Mouse (Mus musculus): ENCODE measurements around the gene Pde9a. TPM values are rescaled to one million over a fixed set of nuclear protein-coding genes. Genes with fewer than 3 reads are reported as not detected.

Gene Pde9a
- polyA plus RNA-seq, 1 experiment from 2014 or later = 62.5 TPM

DNA sequence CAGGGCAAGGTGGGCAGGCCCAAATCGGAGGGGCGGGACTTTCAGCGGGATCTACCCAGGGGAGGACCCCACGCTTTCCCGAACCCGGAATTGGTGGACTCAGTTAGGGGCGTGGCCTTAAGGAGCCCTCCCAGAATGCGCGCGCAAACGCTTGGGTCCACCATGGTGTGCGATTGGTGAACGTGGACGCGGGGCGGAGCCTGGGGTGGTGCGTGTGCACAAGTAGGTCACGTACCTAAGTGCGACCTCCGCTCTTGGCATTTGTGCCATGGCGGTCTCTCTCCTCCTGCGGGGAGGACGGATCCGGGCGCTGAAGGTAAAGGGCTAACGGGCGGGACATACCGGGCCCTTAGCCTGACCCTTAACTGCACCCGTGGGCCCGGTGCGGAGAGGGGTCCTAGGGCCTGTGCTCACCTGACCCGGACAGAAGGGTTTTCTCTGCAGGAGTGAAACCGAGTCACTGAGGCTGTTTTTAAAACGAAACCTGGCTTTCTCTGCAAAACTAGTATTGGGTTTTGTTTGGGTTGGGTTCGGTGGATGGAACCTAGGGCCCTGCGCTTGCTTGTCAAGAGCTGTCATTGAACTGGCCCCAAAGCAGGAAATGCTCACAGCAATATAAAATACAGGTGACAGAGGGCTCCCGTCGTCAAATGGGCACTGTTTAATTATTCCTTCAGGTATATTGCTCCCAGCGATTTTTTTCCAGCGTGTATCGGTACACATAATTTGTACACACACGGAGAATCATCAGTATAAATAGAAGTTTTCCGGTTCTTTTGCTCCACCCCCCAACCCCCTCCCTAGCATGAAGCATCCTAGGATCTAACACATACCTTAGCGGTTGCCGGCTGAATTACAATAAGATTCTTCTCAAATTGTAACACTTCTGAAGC is 134.2 kb downstream of the Pde9a start, which contains the start of the genes Wdr4 and Ndufv3:
TSS of gene Wdr4 (minus strand) at position 35 of the 893 bp plus-strand sequence.
TSS of gene Ndufv3 (plus strand) at position 170 of the 893 bp plus-strand sequence.
- ATAC-seq = peak; percentile 99
- Histone ChIP-seq H3K27ac (ENCODE audit: low read length) (peak within 1 kb of the TSS; percentile 82), H3K9me3 (ENCODE audit: control insufficient read depth, low read length) (no peaks in the 10 kb centered on the region), H3K4me2 (ENCODE audit: low read depth, low read length) (peak within 1 kb of the TSS; percentile 53), H3K9ac (ENCODE audit: low read depth, low read length) (peak within 1 kb of the TSS; percentile 83), H3K4me3 (ENCODE audit: low read length) (peak within 1 kb of the TSS; percentile 83), H3K36me3 (ENCODE audit: control insufficient read depth, insufficient read depth, low read length) (peaks cover 4% of the 10 kb centered on the region; the same call in 1 of the 2 replicates), H3K4me1 (ENCODE audit: control insufficient read depth, insufficient read depth, low read length) (peaks cover 19% of the 10 kb centered on the region), H3K27me3 (replicated peaks; ENCODE audit: control insufficient read depth, insufficient read depth, low read length) (no peaks in the 10 kb centered on the region)
- WGBS = under 1% methylated on average over 45 of the region's 45 CpGs

DNA sequence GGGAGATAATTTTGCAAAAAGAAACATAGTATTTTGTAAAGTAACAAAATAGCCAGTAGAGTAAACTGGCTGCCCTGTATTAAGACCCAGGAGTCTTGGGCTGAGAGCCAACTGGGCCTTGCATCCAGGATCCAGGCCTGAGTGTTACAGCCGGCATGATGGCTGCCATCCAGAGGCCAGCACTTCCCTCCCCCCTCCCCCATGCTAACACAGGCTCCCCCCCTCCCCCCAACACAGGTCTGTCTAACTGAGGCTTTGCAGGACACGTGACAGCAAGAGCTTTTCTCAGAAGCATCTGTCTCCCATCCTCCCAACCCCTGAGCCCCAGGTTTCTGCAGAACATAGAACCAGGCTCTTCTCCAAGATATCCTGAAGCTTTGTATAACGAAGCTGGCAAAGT is 134.9 kb downstream of the Pde9a start:
- peak; percentile 14; the same call in 1 of the 2 replicates for ATAC-seq
- peak overlapping the region; percentile 83 for H3K9ac ChIP-seq (ENCODE audit: low read depth, low read length)
- peak overlapping the region; percentile 53 for H3K4me2 ChIP-seq (ENCODE audit: low read depth, low read length)
- peaks cover 4% of the 10 kb centered on the region; the same call in 1 of the 2 replicates for H3K36me3 ChIP-seq (ENCODE audit: control insufficient read depth, insufficient read depth, low read length)
- peaks cover 19% of the 10 kb centered on the region for H3K4me1 ChIP-seq (ENCODE audit: control insufficient read depth, insufficient read depth, low read length)
- WGBS = 14% methylated on average over 3 of the region's 3 CpGs
- H3K27ac ChIP-seq (ENCODE audit: low read length) = peak overlapping the region; percentile 82
- peak overlapping the region; percentile 83 for H3K4me3 ChIP-seq (ENCODE audit: low read length)
- H3K9me3 ChIP-seq (ENCODE audit: control insufficient read depth, low read length) = no peaks in the 10 kb centered on the region
- H3K27me3 ChIP-seq (replicated peaks; ENCODE audit: control insufficient read depth, insufficient read depth, low read length) = no peaks in the 10 kb centered on the region

DNA sequence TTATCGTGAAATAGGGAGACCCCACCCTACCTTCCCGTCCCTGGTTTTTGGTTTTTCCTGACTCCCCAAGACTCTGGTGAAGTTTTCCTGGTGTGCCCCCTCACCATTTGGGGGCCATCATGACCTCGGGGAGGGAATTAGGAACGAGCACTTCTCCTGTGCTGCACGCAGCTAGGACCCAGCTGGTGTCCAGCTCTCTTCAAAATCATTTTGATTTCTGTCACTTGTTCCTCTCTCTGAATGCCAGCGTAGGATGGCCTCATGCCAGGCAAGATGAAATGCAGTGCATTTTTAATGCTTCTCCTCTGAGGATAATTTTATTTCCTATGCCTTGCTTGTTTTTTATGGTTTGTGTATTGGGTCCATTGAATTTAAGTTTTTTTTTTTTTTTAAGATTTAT is 135.9 kb downstream of the Pde9a start:
- Histone ChIP-seq H3K27ac (ENCODE audit: low read length) (no peak overlapping the region; the same call in 1 of the 2 replicates), H3K27me3 (replicated peaks; ENCODE audit: control insufficient read depth, insufficient read depth, low read length) (no peaks in the 10 kb centered on the region), H3K4me2 (ENCODE audit: low read depth, low read length) (0 out of 2 replicates have a peak overlapping the region, but pooled peaks have one; percentile 53), H3K4me3 (ENCODE audit: low read length) (no peak overlapping the region), H3K4me1 (ENCODE audit: control insufficient read depth, insufficient read depth, low read length) (peaks cover 19% of the 10 kb centered on the region), H3K9me3 (ENCODE audit: control insufficient read depth, low read length) (no peaks in the 10 kb centered on the region), H3K36me3 (ENCODE audit: control insufficient read depth, insufficient read depth, low read length) (peaks cover 4% of the 10 kb centered on the region; the same call in 1 of the 2 replicates), H3K9ac (ENCODE audit: low read depth, low read length) (no peak overlapping the region)
- WGBS = 88% methylated on average over 6 of the region's 6 CpGs
- ATAC-seq = no peak

DNA sequence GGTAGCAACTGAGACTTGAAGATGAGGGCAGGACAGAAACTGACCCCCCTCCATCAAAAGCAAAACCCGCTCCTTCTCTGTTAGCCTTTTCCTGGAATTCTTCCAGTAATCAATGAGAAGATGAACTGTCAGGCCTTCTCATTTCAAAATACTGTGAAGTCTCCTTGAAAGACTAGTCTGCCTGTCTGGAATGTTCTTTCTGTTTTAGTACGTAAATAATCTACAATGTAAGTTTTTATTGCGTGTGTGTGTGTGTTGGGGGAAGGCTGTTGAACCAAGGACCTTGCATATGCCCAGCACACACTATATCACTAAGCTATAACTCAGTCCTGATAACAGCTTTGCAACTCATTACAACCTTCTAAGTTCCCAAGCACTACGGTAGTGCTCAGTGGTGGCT is 139.1 kb downstream of the Pde9a start:
- peaks cover 19% of the 10 kb centered on the region for H3K4me1 ChIP-seq (ENCODE audit: control insufficient read depth, insufficient read depth, low read length)
- H3K27ac ChIP-seq (ENCODE audit: low read length) = no peak overlapping the region
- no peak overlapping the region for H3K4me2 ChIP-seq (ENCODE audit: low read depth, low read length)
- no peaks in the 10 kb centered on the region for H3K9me3 ChIP-seq (ENCODE audit: control insufficient read depth, low read length)
- H3K4me3 ChIP-seq (ENCODE audit: low read length) = no peak overlapping the region
- H3K27me3 ChIP-seq (replicated peaks; ENCODE audit: control insufficient read depth, insufficient read depth, low read length) = no peaks in the 10 kb centered on the region
- no peak for ATAC-seq
- H3K9ac ChIP-seq (ENCODE audit: low read depth, low read length) = no peak overlapping the region
- 77% methylated on average over 4 of the region's 4 CpGs for WGBS
- H3K36me3 ChIP-seq (ENCODE audit: control insufficient read depth, insufficient read depth, low read length) = peaks cover 12% of the 10 kb centered on the region

DNA sequence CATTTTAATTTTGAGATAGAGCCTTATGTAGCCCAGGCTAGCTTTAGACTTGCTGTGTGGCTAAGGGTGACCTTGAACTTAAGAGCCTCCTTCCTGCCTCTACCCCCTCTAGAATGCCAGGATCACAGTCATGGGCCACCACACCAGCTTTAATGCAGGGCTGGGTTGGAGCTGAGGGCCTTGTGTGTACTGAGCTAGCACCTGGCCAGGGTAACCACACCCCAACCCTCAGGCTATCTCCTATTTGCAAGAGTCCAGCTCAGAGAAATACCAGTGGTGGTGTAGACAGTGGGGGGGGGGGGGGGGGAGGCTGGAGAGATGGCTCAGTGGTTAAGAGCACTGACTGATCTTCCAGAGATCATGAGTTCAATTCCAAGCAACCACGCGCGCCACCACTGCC is 139.8 kb downstream of the Pde9a start:
- no peaks in the 10 kb centered on the region for H3K9me3 ChIP-seq (ENCODE audit: control insufficient read depth, low read length)
- no peaks in the 10 kb centered on the region for H3K27me3 ChIP-seq (replicated peaks; ENCODE audit: control insufficient read depth, insufficient read depth, low read length)
- H3K4me3 ChIP-seq (ENCODE audit: low read length) = no peak overlapping the region
- no peak overlapping the region for H3K27ac ChIP-seq (ENCODE audit: low read length)
- peaks cover 12% of the 10 kb centered on the region for H3K36me3 ChIP-seq (ENCODE audit: control insufficient read depth, insufficient read depth, low read length)
- H3K4me1 ChIP-seq (ENCODE audit: control insufficient read depth, insufficient read depth, low read length) = peaks cover 18% of the 10 kb centered on the region
- no peak overlapping the region for H3K9ac ChIP-seq (ENCODE audit: low read depth, low read length)
- 98% methylated on average over 3 of the region's 3 CpGs for WGBS
- ATAC-seq = no peak
- no peak overlapping the region for H3K4me2 ChIP-seq (ENCODE audit: low read depth, low read length)

Other genes starting within 250 kb of the Pde9a start
- 5.2 and 7.2 TPM in 2 replicates for gene Tff2, start 241.9 kb upstream of the Pde9a start, polyA plus RNA-seq (2015; fragmentation: Nextera tagmentation; extraction: Ambion mirVana)
- gene Tff1, start 220.9 kb upstream of the Pde9a start, polyA plus RNA-seq (2015; fragmentation: Nextera tagmentation; extraction: Ambion mirVana) = 1.5 and 2.7 TPM in 2 replicates
- 0.05 and 0.06 TPM in 2 replicates for gene Tmprss3, start 187.2 kb upstream of the Pde9a start, polyA plus RNA-seq (2015; fragmentation: Nextera tagmentation; extraction: Ambion mirVana)
- 0.38 and 0.45 TPM in 2 replicates for gene Ubash3a, start 178.3 kb upstream of the Pde9a start, polyA plus RNA-seq (2015; fragmentation: Nextera tagmentation; extraction: Ambion mirVana)
- gene Rsph1, start 108.8 kb upstream of the Pde9a start, polyA plus RNA-seq (2015; fragmentation: Nextera tagmentation; extraction: Ambion mirVana) = 0.88 and 0.94 TPM in 2 replicates
- 21.1 and 21.5 TPM in 2 replicates for gene Slc37a1, start 99.4 kb upstream of the Pde9a start, polyA plus RNA-seq (2015; fragmentation: Nextera tagmentation; extraction: Ambion mirVana)
- gene Wdr4, start 133.8 kb downstream of the Pde9a start, polyA plus RNA-seq (2015; fragmentation: Nextera tagmentation; extraction: Ambion mirVana) = 39.5 and 42.3 TPM in 2 replicates
- 467 and 488 TPM in 2 replicates for gene Ndufv3, start 133.9 kb downstream of the Pde9a start, polyA plus RNA-seq (2015; fragmentation: Nextera tagmentation; extraction: Ambion mirVana)
- 25.7 and 27.4 TPM in 2 replicates for gene Pknox1, start 178.5 kb downstream of the Pde9a start, polyA plus RNA-seq (2015; fragmentation: Nextera tagmentation; extraction: Ambion mirVana)